Mouse (Mus musculus): ENCODE measurements around the gene Serpine1. TPM values are rescaled to one million over a fixed set of nuclear protein-coding genes. Genes with fewer than 3 reads are reported as not detected.
A peak's percentile ranks its signal among the peaks of the same experiment; 100 is the strongest.
"Not testable (repeated sequence)": the region's sequence is repeated elsewhere in the genome, so short reads cannot be mapped to it uniquely, and the experiment has no call there.

Gene Serpine1
- 0.94 and 1.1 TPM in 2 replicates for polyA plus RNA-seq (2012; rRNA removed)

DNA sequence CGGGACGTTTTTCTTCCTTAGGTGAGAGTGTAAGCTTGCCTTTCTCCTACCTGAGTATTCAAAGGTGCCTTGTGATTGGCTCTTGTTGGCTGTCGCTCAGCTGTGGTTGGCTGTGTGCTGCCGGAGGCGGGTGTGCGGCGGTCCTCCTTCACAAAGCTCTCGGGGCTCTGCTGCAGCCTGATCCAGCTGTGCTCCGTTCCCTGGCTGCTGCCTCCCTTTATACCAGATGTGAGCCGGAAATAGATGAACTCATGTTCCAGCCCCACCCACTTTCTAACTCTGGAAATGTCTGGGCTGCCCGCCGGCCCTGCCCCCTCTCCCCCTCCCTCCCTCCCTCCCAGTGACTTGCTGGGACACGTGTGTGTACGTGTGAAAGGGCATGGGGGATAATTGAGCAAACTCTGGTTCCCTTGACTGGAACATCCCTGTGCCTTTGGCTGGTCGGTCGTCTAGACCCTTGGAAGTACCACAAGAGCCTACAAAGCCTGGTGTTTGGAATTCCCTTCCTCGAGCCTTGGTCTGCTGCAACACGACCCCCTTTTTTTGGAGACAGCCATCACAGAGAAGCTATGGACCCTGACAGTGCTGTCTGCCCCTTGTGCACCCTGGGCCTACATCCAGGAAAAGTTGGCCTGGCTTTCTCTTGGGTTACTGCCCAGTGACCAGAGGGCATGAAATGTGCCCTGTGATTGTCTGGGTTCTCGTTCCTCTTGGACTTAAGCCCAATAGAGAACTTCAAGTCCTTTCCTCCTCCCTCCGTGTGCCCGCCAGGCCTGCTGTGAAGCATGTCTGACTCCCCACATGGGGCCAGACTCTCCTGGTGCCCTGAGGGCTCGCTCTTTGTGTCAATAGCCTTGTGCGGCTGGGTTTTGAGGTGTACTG, at the start of gene Serpine1:
TSS of gene Serpine1 (minus strand) at position 190 of the 882 bp plus-strand sequence.
- peak; percentile 38 for DNase-seq (ENCODE audit: low read depth, low spot score)
- 5% methylated on average over 23 of the region's 23 CpGs for WGBS

DNA sequence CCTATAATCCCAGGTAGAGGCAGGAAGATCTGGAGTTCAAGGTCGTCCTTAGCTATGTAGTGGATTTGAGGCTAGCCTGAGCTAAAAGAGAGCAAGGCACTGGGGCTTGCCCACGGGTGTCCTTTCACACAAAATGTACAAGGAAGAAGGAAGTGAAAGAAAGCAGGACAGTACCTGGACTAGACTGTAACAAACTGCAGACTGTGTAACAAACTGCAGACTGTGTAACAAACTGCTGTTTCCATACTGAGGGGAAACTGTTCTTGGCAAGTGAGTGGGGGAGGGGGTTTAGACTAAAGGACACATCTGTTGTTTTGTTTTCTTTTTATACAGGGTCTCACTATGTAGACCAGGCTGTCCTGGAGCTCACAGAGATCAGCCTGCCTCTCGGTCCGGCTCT, 49.2 kb upstream of the Serpine1 start:
- WGBS, result 64% methylated on average over 4 of the region's 4 CpGs
- no peak for DNase-seq (ENCODE audit: low read depth, low spot score)

DNA sequence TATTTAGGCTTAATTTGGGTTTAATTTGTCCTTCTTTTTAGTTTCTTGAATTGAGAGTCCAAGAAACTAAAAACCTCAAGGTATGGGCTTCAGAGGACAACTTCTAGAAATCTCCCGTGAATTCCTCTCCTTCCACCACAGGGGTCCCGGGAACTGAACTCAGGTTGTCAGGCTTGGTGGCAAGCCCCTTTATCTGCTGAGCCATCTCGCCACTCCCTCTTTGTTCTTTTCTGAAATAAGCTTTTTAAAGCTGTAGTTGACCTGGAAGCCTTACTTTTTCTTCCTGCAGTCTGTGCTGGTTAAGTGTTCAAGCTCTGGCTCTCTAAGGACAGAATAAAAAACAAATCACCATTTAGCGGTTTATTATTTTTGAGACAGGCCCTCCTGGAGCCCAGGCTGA, 46.8 kb upstream of the Serpine1 start:
- no peak for DNase-seq (ENCODE audit: low read depth, low spot score)
- 93% methylated on average over 4 of the region's 4 CpGs for WGBS

DNA sequence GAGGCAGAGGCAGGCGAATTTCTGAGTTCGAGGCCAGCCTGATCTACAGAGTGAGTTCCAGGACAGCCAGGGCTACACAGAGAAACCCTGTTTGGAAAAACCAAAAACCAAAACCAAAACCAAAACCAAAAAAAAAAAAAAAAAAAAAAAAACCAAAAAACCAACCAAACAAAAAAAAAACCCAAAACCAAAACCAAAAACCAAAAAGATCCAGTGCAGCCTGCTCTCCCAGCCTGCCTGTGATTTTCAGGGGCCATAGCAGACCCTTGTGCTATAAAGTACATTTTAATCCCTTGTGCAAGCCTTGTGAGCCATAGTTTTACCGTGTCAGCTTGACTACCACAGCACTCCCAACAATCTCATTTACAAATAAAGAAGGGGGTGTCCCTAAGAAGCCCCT, 45.9 kb upstream of the Serpine1 start:
- 89% methylated on average over 3 of the region's 3 CpGs for WGBS
- not testable (repeated sequence) for DNase-seq (ENCODE audit: low read depth, low spot score)

DNA sequence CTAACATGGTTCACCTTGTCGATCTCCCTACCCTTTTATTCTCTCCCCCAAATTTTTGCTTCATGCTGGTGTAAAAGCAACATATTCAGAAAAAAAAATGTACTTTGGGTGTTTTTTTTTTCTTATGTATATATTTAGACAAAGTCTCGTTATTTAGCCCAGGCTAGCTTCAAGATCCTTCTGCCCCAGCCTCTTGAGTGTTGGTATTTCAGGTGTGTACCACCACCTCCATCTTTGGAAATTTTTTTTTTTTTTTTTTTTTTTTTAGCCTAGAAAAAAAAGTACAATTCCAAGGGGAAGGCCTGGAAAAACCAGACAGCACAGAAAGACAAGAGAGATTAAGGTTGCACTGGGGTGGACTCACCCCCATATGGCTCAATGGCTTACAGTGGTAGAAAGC, 44.9 kb upstream of the Serpine1 start:
- 85% methylated on average over 2 of the region's 2 CpGs for WGBS
- DNase-seq (ENCODE audit: low read depth, low spot score), result no peak

DNA sequence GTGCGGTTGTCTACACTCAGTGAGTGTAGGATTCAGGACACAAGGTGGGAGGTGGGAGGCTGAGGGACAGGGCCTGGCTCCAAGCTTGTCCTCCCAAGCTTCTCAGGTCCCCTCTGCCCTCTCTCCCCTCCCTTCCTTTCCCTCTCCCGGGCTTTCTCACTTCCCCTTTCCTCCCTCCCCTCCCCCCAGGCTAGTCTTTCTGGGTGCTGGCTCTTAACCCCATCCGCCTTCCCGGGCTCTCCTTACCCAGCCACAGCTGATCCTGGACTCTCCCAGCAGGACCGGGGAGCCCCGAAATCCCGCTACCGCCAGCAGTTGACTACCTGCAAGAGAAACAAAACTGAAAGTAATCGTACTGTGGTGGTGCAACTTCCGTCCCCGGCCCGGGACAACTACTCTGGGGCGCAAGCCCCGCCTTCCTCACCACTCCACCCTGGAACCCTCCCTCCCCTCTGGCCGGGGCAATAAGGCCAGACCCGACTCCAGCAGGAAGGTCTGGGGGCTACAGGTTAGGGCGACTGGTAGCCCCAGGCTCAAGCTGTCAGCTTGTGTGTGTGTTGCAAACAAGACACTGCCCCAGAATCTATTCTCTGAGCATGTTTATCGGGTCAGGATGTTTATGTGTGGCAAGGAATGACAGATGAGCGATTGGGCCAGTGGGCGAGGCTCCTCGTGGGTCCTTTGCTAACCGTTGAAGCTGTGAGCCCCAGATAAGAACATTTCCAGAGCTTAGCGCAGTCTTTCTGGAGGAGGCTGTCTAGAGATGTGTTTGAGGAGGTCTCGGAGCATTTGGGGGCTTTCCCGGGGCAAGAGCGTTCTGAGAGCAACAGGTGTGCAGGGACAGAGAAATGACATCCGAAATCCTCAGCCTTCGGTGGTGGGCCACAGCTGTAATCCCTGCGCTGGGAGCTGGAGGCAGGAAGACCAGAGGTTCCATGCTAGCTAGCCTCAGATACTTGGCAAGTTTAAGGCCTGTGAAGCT, 44.1 kb upstream of the Serpine1 start, which contains the start of gene Trim56:
TSS of gene Trim56 (minus strand) at position 344 of the 982 bp plus-strand sequence.
- DNase-seq (ENCODE audit: low read depth, low spot score), result no peak
- WGBS, result 7% methylated on average over 29 of the region's 29 CpGs

DNA sequence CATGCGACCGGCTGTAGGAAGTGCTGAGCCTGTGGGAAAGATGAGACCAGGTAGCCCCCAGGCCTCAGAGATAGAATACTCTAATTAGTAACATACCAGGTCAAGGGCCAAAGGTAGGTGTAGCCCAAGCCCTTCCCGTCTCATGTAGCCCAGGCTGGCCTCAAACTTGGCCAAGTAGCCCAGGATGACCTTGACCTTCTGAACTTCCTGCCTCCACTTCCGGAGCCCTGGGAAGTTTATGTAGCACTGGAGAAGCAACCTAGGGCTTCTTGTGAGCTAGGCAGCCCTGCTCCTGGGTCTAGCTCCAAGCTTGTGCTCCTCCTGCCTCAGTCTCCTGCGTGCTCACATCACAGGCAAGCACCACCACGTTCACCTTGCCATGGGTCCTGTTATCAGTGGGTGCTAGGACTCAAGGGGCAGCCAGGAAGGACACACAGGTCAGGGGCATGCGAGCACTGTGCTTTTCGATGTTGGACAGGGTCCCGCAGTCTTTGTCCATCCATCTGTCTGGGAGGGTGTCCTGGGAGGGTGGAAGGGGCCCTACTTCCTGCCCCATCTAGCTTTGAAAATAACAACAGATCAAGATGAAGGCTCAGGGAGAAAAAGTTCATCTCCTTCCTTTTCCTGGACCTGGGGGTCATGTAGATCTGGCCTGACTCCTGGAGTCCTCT, 43.0 kb upstream of the Serpine1 start:
- DNase-seq (ENCODE audit: low read depth, low spot score), result no peak
- WGBS, result 70% methylated on average over 9 of the region's 9 CpGs

DNA sequence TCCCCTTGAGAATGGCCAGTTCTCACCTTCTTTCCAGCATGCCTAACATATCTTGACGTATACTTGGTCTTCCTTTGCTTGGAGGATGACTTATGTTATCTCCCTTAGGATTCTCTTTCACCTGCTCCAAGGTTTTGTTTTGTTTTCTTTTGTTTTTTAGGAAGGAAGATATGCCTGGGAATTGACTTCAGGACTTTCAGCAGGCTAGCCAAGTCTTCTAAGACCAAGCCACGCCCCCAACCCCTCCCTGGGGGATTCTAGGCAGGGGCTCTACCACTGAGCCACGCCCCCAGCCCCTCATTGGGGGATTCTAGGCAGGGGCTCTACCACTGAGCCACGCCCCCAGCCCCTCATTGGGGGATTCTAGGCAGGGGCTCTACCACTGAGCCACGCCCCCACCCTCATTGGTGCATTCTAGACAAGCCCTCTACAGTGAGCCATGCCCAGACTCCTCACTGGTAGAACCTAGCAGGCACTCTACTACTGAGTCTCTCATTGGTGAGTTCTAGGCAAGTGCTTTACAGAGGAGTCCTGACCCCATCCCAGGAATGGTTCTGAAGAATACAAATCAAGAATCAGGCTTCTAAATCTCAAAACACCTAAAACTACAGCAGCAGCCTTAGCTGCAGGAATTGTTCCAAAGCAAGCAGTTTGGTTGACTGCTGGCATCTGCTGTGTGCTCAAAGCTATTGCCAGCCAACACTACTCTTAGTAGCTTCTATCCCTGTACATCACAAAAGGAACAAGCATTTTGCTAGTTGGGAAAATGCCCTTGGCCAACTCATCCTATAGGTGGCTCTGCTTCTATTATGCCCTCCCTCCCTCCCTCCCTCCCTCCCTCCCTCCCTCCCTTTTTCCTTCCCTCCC, 39.7 kb upstream of the Serpine1 start:
- DNase-seq (ENCODE audit: low read depth, low spot score), result no peak
- 90% methylated on average over 5 of the region's 5 CpGs for WGBS

DNA sequence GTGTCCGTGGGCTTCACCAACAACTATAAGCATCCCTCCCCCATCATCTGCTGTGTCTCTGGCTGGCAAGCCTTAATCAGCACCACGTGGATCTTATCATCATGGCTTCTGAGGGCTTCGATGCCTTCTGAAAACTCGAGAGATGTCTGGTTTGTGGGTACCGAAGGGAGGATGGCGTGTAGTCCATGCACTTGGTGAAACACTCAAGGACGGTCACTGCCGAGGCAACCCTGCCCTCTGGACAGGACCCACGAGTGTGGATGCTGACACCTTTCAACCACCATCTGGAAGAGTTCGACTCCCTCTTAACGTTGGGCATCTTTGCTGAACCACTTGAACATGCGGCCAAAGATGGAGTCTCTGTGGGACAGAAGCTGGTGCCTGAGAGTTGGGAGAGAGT, 38.8 kb upstream of the Serpine1 start:
- 94% methylated on average over 12 of the region's 12 CpGs for WGBS
- no peak for DNase-seq (ENCODE audit: low read depth, low spot score)

DNA sequence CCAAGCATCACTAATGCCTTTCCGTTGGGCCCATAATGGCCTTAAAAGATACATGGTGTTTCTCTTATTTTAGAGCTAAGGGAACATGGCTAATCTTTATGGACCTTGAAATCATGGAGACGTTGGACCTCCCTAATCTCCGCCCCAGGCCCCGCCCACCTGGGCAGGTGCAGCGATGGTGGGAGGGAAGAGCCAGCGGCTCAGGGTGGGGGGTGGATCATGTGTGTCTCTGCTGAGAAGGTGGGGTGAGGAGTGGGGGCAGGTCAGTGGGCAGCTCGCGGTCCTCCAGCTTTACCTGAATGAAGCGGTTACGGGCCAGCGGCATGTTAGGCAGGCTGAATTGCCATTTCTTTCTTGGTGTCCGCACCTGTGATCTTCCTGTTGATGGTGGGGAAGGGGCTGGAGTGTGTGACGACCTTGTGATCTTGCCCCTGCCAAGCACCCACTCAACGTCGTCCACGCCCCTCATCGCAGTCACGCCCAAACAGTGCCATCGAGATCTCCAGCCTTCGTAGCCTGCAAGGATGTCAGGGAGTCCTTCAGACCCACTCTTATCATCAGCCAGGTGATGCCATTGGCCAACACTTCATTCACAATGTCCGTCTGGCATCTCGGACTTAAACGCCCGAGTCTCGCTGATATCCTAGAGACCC, 38.0 kb upstream of the Serpine1 start:
- DNase-seq (ENCODE audit: low read depth, low spot score), result no peak
- 65% methylated on average over 25 of the region's 25 CpGs for WGBS

DNA sequence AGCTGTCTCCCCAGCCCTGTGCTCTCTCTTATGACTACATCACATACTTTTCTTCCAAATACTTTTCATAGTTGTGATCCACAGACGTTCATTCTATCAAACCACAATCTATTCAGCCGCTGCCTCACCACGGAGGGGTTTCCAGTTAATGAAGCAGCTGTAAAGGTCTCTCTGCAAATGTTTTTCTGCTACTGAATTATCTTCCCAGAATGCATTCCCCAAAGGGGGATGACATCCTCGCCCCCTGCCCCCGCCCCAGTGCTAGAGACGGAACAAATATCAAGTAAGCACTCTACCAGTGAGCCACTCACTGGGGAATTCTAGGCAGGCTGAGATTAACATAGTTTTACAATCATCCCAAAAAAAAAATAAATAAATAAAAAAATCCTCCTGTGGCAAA, 36.0 kb upstream of the Serpine1 start:
- DNase-seq (ENCODE audit: low read depth, low spot score), result no peak
- WGBS, result 69% methylated on average over 6 of the region's 6 CpGs

DNA sequence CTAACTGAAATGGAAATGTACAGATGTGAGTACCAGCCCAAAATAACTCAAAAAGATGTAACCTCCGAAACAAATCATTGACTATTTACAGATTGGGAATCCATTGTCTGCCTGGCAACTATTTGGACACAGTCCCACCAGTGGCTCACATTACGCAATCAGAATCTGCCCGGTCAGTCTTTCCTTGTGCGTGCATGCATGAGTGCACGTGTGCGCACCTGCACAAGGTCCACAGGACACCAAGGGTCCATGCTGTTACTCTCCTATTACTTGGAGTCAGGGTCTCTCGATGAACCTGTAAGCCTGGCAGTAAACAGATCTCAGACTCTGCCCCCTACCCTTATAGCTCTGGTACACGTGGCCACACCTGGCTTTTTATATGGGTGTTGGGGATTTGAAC, 35.6 kb upstream of the Serpine1 start:
- 69% methylated on average over 8 of the region's 8 CpGs for WGBS
- no peak for DNase-seq (ENCODE audit: low read depth, low spot score)

DNA sequence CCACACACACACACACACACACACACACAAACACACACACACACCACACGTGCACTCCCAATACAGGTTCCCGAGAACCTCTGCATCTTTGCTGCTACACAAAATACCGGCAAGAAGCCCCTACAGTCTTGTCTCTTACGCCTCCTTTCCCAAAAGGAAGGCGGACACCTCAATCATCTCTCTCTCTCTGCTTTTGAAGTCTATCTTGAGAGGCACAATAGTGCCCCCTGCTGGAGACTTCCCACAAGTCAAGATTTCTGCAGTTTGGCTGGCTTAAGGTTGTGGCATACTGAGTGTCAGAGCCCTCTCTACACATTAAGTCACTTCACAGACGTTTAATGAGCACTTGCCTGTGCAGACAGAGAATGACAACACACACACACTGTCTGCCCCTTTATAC, 35.0 kb upstream of the Serpine1 start:
- 19% methylated on average over 6 of the region's 6 CpGs for WGBS
- peak; percentile 73 for DNase-seq (ENCODE audit: low read depth, low spot score)

DNA sequence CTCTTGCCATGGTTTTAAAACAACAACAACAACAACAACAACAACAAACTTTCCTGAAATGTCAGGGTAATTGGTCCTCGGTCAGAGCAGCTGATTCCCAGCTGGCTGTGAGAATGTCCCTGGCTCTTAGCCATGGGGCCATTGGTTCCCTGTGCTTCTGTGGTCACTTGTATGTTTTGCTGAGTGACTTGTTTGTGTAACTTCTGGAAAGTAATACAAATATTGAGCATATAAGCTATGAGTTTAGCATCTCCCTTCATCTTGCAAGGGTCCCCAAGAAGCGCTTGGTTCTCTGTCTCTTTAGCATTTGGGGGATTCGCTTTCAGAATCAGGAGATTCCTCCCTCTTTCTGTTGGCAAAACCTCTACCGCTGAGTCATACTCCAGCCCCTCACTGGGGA, 34.4 kb upstream of the Serpine1 start:
- DNase-seq (ENCODE audit: low read depth, low spot score), result no peak
- 69% methylated on average over 4 of the region's 4 CpGs for WGBS

DNA sequence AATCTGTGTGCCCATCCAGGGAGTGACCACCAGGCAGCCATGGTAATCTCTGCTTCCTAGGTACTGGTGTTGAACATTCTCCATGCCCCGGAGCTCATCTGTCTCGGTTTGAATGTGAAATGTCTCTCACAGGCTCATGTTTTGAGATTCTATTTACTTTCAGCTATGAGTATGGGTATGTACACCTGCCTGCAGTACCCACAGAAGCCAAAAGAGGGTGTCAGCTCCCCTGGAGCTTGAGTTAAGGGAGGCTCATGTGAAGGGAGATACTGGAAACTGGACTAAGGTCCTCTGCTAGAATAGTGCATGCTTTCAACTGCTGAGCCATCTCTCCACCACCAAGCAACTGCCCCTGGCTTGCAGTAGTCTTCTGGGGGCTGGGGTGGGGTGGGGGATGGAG, 31.9 kb upstream of the Serpine1 start:
- WGBS, result 88% methylated on average over 2 of the region's 2 CpGs
- no peak for DNase-seq (ENCODE audit: low read depth, low spot score)

DNA sequence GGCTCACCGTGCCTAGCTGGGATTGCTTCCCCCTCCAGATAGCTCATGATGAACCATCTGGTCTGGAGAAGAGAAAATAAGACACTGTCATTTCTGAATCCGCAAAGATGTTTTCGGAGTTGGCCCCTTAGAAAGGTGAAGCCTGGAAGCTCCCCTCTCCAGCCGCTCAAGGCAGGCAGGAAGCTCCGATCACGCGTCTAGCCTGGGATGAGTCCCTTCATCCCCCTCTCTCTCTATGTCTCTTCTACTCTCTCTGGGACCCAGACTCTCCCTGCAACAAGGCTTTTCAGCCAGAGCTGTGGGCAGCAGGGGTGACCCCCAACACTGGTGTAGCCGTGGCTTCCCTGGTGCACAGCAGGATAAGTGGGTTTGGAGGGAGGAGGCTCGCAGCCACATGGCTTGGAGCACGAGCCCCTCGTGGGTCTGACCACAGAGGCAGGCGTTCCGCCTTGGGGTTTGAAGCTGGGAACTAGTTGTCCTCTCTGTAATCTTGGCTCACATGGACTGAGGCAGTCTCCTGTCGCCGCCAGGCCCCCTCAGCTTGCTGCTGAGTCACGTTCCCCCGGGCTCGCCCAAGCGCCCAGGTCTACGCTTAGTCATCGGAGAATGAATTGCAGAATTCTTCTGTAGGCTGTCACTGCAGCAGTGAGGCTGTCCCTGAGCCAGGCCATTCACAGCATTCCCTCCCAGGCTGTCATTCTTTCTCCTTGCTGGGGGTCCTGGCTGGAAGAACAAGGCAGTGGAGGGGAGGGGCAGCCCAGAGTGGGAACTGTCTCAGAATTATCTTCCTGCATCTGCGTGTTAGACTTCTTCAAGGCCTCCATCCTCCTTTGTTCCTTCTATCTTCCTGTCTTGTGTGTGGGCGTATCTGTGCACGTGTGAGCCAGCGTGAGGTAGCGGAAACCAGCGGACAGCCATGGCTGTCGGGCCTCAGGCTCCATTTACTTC, 30.8 kb upstream of the Serpine1 start:
- DNase-seq (ENCODE audit: low read depth, low spot score), result no peak
- WGBS, result 61% methylated on average over 28 of the region's 28 CpGs

DNA sequence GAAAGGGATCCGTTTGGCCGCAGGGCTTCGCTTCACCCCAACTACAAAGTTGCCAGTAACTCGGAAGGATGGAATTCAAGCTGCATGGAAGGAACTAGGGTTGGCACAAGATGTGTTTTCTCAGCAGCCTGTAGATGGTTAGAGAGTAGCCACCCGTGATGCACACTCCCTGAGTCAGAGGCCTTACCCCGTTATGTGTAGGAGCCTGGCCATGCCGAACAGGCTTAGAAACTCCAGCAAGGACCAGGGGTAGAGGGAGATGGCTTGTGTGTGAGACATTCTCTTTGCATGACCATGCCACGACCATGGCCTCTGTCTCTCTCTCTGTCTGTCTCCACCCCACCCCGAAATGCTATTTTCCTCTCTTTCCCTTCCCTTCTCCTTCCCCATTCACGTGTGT, 30.0 kb upstream of the Serpine1 start:
- no peak for DNase-seq (ENCODE audit: low read depth, low spot score)
- 70% methylated on average over 10 of the region's 10 CpGs for WGBS

Measured in large intestine, adult 2 months (tissue).